Mouse (Mus musculus): Measurements from ENCODE around the gene Spen.

Gene Spen

DNA sequence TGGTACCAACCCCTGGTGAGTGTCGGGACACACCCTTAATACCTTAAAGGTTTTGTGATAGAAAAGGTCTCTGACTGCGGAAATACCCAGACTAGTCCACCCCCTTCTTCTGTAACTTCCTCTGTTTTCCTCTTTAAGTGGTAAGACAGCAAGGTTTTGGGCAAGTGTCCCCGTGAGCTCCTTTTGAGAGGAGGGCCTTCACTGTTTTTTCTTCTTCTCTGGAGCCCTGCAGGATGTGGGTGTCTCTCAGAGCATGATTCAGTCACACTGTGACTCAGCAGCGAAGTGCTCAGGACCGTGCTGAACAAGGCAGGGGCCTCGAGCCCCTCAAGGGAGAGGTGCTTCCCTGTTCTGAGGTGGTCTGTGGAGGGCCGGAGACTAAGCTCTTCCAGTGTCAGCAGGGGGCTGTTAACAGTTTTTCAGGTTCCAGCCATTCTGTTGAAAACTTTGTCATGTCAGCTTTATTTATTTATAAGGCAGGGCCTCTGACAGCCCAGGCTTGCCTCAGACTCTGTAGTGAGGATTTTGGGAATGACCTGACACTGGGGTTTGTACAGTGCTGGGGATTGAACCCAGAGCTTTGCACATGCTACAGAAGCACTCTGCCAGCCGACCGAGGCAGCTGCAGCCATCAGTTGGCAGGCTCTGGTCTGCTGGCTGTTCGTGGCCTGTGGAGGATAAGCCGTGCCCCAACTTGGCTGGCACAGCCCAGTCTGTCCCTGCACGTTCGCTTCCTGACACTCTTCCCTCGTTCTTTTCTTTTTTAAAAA lies 83.6 kb downstream of the Spen start:
- DNase-seq (ENCODE audit: extremely low spot score, low read depth, low spot score) = no peak

DNA sequence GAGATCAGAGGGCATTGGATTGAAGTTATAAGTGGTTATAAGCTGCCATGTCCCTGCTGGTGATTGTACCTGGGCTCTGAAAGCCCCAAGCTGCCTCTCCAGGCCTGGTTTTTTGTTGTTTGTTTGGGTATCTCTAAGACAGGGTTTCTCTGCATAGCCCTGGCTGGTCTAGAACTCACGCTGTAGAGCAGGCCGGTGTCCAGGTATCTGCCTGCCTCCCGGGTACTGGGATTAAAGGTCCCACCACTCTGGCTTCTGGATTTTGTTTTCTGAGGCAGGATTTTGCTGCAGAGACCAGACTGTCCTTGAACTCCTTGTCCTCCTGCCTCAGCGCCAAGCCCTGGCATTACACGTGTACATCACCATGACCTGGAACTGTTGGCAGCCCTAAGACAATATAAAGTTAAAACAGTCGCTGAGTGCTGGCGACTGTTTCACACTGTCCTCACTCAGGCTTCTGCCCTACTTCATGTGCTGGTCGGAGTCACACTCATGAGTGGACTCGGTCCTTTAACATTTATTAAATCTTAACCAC lies 86.4 kb downstream of the Spen start:
- no peak for DNase-seq (ENCODE audit: extremely low spot score, low read depth, low spot score)

DNA sequence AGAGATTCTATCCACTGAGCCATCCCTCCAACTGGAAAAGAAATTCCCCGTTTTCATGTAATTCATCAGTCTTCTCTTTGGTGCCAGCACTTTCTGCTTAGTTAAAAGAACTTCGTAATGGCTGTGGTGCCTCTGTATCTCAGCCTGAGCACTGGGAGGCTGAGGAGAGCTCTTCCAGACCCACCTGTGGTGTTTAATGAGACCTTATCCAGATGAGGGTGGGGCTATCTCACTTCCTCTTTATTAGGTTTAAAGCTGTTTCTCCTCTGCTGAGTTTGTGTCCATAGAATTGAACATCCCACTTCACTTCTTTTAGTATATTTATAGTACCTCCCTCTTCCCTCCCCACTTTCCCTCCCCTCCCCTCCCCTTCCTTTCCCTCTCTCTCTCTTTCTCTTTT lies 87.1 kb downstream of the Spen start:
- DNase-seq (ENCODE audit: extremely low spot score, low read depth, low spot score) = no peak

DNA sequence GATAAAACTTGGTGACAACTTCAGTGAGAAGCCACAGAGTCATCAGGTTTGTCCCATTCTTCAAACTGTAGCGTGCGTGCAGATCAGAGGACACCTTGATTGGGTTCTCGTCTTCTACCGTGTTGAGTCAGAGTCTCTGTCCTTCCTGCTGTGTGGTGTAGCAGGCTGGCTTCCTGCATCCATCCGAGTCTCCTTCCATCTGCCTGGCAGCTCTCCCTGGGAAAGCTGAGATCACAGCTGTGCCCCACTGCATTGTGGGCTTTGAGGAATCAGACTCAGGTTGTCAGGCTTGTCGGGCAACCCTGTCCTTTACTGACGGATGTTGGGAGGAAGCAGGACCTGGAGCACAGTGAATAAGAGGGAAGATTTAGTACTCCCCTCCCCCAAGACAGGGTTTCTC lies 92.2 kb downstream of the Spen start:
- no peak for DNase-seq (ENCODE audit: extremely low spot score, low read depth, low spot score)

DNA sequence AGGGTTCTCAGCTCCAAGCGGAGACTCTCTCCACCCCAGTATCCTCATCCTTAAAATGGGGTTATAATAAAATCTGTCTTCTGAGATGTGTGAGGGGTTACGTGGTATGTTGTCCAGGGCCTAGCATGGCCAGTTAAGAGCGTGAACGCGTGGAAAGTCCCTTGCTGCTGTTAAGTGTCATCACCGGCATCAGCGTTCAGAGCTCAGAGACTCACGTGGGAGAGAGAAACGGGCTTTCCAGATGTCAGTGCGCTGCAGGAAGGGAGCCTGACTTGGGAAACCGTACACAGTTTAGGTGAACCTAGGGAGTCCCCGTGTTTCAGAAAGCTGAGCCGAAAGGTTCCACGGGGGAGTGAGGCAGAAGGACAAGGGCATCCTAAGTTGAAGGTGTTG lies 93.1 kb downstream of the Spen start:
- DNase-seq (ENCODE audit: extremely low spot score, low read depth, low spot score) = no peak

DNA sequence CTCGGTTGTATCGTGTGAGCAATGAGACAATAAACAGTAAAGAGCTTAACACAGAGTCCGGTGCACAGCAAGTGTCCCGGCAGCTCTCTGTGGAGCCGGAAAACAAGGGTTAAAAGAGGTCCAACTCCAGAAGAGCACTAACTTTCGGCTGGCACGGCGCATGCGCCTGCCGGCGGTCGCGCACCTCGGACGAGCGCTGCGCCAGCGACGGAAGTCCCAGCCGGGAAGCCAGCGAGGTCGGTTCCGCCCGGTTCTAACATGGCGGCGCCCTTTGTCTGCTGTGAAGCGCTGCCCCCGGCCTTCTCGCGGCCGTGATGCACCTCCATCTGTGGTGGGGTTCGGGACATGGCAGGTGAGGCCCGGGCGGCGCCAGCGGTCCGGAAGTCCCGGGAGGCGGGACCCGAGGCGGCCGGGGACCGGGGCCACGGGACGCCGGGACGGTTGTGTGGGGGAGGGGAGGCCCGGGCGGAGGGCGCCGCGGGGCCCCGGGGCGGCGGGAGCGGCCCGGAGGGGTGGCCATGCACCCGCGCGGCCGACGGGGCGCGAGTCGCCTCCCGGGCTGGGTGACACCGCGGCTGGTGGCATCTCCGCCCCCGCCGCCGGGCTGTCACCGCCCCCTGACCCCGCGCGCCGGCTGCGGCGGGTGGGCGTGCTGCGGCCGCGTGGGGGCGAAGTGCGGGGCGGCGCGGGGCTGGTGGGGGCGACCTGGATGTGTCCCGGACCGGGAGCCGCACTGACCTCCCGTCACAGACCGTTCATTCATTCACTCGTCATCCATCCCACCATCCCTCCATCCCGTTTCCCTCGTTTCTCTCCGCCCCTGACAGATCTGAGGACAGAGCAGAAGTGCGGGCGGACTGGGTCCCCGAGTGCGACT lies 93.7 kb downstream of the Spen start, which contains the start of gene Zbtb17:
Gene Zbtb17 (plus strand): TSS at position 204 of the 877 bp plus-strand sequence.
- DNase-seq (ENCODE audit: extremely low spot score, low read depth, low spot score) = peak; percentile 53

DNA sequence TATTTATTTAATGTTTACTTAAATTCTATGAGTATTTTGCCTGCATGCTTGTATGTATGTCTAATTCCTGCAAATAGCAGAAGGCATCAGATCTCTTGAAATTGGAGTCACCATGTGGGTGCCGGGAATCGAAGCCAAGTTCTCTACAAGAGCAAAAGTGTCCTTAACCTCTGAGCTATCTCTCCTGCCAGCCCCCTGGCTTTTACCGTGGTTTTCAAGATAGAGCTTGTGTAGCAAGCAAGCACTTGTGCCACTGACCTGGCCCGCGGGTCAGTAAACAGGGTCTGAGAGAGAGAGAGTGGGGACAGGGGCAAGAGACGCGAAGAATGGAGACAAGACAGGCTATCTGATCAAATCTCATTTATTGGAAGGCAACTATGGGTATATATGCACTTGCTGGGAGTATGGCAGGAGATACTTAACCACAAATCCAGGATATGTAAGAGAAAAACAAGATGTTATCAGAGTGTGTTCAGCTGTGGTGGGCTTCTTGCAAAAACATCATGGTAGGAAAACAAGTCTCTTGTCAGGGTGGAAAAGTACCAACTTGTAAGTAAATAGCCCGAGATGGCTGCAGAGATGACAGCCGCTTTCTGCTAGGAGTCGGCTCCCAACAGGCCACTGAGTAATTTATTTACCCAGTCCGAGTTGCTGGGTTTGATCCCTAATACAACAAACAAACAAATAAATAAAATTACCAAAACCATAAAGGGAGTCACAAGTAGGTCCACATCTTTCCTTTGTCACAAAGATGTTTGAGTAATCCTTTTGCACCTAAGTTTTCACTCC lies 94.6 kb downstream of the Spen start:
- DNase-seq (ENCODE audit: extremely low spot score, low read depth, low spot score) = no peak

DNA sequence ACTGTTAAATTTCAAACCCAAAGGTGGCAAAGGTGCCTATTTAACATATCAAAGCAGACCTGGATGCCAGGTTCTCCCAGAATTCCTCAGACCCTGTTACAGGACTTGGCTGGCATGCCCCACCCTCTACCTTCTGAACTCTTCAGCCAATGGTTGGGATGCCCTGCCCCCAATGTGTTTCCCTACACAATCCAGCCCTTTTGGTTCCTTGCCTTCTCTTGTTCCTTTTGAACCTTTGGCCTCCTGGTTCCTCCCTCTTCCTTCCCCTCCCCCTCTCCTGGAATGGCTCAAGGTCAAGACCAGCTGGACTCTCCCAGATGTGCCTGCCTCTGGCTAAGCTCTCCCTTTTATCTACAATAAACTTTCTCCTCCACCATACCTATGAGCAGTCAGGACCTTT lies 97.5 kb downstream of the Spen start:
- no peak for DNase-seq (ENCODE audit: extremely low spot score, low read depth, low spot score)

DNA sequence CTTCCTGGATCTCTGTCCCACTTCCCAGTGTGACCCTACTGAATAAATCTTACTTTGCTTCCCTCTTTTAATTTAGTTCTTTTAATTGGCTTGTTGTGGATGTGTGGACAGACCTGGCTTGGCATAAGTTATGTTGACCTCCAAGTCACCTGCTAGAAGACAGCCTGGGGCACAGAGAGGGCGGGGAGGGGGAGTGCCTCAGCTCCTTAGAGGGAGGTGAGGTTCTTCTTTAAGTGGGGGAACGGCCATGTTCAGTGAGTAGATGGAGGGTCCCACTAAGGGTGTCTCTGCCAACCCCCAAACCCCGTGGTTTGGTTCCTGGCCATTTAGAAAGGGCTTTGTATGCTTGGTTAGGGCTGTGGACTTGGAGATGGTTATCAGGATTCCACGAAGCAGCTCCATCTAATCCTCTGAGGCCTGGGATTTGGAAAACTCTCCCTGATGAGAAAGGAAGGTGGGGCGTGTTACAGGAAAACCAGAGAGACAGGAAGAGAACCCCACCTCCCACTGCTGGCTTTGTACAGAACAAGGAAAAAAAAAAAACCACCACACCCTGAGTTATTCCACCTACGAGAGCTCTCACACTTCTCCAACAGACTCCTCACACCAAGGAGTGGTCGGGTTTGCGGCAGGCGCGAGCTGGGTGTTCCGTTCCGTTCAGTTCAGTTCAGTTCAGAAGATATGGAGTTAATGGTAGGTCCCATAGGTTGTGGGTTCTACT lies 99.2 kb downstream of the Spen start:
- DNase-seq (ENCODE audit: extremely low spot score, low read depth, low spot score) = no peak

DNA sequence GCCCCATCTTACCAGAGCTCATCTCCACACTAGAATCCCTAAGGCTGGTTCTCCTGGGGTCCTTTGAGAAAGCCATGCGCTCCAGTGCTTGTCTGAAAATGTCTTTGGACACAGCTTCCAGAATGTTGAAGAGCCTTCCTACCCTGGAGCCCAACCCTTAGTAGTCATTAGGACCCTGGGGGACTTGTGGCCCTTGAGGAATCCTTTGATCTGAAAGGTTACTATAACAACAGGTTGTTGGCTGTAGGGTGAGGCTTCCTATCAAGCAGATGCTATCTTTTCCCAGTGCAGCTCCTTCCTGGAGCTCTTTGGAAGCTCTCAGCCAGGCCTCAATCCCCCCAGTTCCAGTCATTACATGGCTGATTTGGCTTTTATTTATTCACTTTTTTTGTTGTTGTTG lies 102.4 kb downstream of the Spen start, which contains the start of gene Srarp:
Gene Srarp (minus strand): TSS at position 132 of the 400 bp plus-strand sequence.
- DNase-seq (ENCODE audit: extremely low spot score, low read depth, low spot score) = no peak

DNA sequence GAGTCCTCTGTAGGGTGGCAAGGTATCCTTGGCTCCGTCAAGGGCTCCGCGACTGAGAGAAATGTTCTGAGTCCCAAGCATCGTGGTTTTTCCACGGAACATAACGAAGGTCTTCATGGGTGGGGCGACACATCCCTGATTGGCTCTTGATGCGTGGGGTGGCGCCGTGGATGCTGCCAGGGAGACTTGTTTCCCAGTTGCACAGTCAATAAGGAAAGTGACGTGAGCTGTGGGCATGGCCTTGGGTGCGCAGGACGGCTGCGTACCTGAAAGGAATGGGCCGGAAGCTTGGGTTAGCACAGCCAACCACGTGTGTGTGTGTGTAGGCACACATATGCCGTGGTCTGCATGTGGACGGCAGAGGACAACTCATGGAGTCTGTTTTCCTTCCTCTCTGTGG lies 105.2 kb downstream of the Spen start:
- DNase-seq (ENCODE audit: extremely low spot score, low read depth, low spot score) = no peak

DNA sequence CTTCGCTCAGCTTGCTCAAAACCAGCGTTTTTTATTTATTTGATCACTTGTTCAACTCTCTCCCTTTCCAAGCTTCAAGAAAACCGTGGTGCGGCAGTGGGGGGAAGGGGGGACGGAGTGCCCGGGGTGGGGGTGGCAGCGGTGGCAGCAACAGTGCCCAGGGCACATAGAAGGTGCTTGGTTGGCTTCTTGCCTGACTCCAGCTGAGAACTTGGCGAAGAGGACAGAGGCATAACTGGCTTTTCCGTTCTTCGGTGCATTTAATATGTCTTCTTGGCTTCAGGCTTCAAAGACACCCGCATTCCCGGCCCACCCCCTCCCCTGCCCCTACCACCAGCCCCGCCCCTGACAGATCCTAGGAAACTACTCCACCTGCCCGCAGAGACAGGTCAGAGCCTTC lies 105.7 kb downstream of the Spen start:
- no peak for DNase-seq (ENCODE audit: extremely low spot score, low read depth, low spot score)

DNA sequence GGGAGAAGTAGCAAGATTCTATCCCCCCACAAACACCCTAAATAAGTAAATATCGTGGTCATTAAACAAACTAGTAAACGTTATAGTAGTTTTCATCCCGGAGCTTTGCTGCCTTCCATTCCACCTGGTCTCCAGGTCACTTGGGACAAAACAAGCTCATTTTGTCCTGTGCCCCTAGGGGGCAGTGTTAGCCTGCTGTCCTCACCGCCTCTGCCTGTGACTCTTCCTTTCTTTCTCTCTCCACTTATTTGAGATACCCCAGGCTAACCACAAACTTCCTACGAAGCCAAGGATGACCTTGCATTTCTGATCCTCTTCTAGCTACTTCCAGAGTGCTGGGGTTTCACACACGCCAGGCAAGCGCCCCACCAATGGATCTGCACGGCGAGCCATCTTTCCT lies 107.4 kb downstream of the Spen start:
- peak; percentile 42 for DNase-seq (ENCODE audit: extremely low spot score, low read depth, low spot score)

DNA sequence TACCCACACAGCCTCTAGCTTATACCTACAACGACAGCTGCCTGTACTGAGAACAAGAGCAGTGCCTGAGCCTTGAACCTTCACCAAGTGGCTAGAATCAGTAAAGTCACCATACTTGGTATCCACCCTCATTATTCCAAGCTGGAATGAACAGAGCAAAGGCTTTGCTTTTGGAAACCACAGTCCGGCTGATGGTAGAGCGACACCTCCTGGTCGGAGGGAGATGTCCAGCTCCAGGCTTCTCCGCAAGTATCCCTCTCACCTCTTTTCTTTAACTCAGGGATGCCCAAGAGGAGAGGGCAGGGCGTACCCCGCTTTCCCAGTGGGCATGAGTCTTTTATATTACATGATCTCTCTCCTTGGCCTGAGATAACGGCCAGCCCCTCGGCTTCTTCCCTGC lies 108.5 kb downstream of the Spen start:
- peak; percentile 41 for DNase-seq (ENCODE audit: extremely low spot score, low read depth, low spot score)

DNA sequence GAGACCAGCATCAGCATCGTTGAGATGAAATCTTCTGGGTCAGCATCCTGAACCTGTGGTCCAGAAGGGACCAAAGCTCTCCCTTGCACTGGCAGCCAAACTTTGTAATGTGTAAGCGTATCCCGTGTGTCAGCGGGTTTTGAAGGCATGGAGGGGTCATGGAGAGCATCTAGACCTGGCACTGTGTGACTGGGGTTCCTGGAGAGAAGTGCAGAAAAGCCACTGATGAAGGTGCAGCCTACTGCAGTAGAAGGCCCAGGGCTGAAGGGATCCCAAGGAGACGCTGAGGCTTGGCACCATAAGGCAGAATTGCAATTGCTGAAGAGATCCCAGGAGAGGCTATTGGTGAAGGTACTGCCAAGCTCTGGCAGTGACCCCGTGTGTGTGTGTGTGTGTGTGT lies 109.0 kb downstream of the Spen start:
- no peak for DNase-seq (ENCODE audit: extremely low spot score, low read depth, low spot score)

DNA sequence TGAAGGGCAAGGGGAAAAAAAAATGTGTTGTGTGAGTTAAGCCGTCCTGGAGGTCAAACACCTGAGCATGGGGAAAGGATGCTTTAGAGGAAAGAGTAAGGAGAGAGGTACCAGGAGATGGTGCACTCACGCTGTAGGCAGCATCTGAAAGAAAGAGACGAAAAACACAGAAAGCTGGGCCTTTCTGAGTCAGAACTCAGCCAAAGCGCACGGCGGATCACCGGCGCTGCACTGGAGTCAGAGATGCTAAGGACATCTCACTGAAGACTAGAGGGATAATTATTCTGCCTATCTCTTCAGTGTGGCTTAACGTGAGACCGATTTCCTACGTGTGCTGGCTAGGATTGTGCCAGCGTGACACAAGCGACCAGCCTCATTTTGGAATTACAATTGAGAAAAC lies 110.5 kb downstream of the Spen start:
- no peak for DNase-seq (ENCODE audit: extremely low spot score, low read depth, low spot score)

DNA sequence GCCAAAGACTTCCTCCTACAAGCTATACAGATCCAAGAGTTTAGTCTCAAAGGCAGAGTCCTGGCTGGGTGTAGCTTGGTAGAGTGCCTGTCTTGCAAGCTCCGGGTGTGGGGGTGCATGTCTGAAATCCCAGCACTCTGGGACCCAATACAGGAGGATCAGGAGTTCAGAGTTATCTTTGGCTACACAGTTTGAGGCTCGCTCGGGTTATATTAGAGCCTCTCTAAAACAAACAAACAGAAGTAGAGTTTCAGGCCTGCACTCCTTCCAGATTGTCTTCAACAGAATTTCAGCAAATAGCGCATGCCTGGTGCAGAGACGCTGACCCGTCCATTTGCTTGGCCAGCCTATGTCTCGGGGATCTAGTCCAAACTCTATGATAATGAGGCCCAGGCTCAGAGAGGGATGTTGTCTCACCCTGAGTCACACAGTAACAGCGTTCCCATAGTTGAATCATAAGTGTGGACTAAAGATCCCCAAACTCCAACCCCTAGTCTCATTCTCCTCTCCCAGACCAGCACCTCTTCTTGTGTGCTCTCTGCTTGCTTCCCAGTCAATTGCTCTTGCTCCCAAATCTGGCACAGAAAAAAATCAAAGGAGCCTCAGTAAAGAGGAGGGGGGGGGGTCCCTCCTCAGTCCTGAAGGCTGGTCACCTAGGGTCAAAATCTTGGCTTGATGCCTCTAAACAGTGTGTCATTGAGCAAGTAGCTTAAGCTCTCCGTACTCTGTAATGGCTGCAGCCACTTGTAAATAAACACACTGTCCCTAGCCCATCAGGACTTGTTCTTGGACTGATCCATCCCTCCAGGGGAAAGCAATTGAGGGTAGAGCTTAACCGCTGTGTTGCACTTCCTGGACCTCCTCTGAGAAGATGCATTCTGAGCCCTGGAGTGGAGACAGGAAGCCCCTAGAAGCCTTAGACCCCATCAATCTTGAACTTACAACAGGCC lies 111.3 kb downstream of the Spen start:
- no peak for DNase-seq (ENCODE audit: extremely low spot score, low read depth, low spot score)

DNA sequence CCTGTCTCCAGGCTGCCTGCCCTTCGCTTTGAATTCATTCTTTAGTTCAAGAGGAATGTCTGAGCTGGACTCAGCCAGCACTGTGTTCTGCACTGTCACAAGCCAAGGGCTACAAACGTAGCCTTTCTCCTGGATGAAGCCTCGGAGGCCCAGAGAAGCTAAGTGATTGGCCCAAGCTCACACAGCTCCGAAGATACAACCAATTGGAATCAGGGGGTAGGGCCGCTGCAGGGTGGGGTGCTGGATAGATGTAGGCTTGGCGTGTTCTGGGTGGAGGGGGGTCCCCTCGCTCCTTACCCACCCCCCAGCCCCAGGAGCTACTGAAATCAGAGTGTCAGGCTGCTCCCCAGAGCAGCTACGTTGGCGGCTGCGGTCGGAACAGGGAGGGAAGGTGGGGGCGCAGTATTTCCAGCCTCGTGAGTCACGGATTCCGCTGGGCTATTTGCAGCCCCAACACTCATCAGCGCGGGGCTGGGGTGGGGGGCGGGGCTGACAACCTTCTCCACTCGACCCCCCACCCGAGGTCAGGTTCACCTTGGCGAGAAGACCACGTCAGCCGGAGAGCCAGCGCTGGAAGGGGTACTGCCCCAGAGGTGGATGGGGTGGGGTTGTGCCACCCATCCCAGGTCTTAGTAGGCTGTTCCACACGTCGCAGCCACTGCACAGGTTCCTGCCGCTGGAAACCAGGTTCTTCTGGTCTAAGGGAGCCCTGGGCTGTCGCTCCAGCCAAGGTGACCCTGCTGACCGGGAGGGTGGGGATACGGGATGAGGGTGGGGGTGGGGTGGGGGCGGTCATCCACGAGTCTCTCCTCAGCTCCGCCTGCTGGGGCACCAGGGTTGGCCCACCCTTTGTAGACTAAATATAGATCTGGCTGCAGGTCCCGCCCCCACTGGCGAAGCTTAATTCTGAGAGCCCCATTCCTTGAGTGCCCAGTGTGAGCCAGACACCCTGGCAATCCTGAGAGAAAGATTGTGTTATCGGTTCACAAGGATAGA lies 112.6 kb downstream of the Spen start:
- DNase-seq (ENCODE audit: extremely low spot score, low read depth, low spot score) = no peak
